Mouse (Mus musculus) left cerebral cortex, postnatal 14 days (tissue): ENCODE data around the gene Kera. TPM values are rescaled to one million over a fixed set of nuclear protein-coding genes. Genes with fewer than 3 reads are reported as not detected.

Source experiments
- DNase-seq, 2 experiments: peaks; one replicate each; pipeline ENCODE4 v3.0.0; 2021 to 2022; ENCODE audit warnings: low spot score in 2 of 2, mixed read lengths in 1 of 2
- intact Hi-C: fragments of 180-260 bp; cut with DNase I; formaldehyde crosslinking; loops from one replicate; pipeline ENCODE4 v1.15.1; 2025
- long read RNA-seq, 2 experiments: library from polyadenylated mRNA; stranded (forward); transcript quantifications; one replicate each; pipeline ENCODE4 v2.0.0; 2021
- total RNA-seq, 2 experiments: library from RNA; stranded (reverse); gene quantifications; 2 replicates each; pipeline ENCODE4 v1.2.3; 2021

Kera gene
- not detected for total RNA-seq
- long read RNA-seq, experiment 1 = 0 reads
- long read RNA-seq, experiment 2 = 0 reads

DNA sequence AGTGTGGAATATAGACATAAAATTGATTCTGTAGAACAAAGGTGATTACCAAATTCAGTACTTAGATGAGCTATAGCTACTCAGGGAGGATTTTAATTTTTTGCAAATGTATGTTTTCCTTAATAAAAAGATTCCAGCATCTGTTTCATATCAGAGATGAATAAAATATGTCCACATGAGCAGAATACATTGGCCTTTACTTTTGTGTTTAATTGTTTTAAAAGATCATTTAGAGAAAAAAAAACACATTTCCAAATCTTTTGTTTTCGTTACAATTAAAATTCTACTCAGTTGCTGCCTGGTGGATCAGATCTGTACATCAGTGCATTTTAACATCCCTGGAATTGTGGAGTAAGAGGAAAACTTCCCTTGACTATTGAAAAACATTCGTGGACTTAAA lies at the start of gene Kera:
Gene Kera, plus strand, starts transcription at position 301 of the 400 bp plus-strand sequence.
- intact Hi-C loops = no loop called here

DNA sequence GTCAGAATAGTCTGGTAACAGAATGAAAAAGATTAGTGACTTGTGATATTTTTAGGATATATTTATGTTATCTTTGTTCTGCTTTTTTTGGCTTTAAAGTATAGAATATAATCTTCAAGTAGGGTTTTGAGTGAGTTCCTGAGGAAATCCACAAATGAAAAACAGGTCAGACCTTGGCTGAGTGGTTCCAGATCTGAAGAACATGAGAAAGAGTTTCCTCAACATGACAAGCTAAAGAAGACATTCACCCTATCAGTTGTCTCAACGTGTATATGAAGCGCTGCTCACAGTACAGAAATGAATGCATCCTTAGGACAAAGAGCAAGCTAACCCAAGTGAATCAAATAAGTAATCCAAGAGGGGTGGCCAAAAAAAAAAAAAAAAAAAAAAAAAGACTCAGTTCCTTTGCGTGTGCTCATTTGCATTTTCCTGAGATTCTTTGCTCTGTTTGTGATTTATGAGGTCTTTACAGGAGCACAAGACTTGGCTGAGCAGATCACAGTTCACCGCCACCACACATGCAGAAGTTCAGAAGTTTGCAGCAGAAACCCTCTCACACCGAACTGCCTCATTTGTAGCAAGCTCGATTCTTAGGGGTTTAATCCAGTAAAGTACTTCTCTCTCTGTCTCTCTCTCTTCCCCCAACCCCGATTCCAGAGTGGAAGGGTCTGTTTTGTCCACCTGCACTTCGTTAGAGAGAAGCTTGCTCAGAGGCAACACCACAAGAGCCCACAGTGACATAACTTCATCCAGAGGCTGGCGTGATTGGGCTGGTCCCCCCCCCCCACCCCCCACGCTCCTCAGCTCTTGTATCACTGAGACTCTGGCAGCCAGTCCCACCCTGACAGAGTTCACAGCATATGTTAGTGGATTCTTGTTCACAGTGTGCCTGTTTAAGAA lies 41.5 kb upstream of the Kera start, which contains the start of gene Lum:
Gene Lum, plus strand, starts transcription at position 172 of the 900 bp plus-strand sequence.
- DNase-seq = no peak
- intact Hi-C loops = no loop called here

More for the DNA sequence above, at the start of gene Kera:
- no peak for DNase-seq

DNA sequence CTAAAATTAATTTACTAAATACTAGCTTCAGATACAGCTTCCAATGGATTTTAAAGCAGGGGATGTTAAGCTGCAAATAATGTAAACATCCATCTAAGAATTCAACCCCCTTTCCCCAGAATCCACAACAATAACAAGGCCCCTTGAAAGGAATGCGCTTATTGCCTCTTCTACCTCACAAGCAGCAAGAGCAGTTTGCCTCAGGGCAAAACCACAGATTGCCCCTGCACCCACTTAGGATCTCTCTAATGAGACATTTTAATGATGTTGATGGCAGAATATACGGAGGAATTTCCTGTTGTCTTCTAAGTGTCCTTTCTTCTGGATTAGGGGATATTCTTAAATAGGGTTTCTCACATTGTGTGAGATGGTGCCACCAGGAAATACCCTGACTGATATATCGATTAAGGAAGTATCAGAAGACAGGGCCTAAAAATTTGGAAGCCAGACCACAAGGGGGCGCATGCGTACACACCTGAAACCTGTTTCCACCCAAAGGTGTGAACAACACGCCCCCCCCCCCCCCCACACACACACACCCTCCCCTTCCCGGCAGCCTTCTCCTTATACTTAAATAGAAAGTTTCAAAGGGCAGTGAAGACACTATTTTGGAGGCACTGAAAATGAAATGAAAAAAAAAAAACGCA lies 39.1 kb upstream of the Kera start:
- intact Hi-C loops = no loop called here
- DNase-seq = no peak

- intact Hi-C loops = no loop called here
- DNase-seq = peak; percentile 51 to 54
Measured at GRCm38 (mm10) chr10:97582543-97583231, 24.0 kb upstream of the Kera start.

GRCm38 (mm10) chr10:97584176-97584575 lies 22.5 kb upstream of the Kera start:
- intact Hi-C loops = no loop called here
- no peak for DNase-seq

DNA sequence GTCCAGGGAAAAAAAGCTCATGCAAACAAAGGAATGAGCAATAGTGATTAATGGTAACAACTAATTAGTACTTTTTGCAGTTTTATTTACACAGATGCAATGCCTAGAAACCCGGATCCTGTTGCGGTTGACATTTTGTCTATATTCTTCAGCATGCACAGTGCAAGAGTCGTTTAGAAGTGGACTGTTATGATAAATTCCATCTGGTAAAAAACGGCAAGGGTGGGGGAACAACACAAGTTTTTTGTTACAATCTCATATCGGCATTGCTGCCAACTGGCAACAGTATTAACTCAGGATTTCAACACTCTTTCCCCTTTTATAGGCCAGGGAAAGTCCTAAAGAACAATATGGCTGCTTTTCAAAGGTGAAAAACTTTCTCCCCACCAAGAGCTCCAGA lies 19.5 kb upstream of the Kera start:
- DNase-seq = no peak
- intact Hi-C loops = no loop called here

DNA sequence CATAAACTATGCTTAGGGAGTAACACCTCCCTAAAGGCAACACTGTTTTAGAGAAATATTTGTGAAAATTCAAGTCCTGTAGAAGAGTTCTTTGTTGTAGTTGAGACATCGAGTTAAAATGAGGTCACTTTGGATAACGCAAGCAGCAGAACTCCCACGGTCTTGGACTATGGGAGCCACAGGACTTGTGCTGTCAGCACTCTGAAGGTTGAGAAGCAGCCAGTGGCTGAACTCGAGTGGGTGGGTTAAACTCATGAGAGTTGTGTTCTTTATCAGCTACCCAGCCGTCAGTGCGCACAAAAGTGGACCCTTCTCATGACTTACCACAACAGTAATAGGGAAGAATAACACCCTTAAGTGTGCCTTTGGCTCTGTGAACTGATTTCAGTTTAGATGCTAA lies 17.1 kb upstream of the Kera start:
- intact Hi-C loops = no loop called here
- no peak for DNase-seq

DNA sequence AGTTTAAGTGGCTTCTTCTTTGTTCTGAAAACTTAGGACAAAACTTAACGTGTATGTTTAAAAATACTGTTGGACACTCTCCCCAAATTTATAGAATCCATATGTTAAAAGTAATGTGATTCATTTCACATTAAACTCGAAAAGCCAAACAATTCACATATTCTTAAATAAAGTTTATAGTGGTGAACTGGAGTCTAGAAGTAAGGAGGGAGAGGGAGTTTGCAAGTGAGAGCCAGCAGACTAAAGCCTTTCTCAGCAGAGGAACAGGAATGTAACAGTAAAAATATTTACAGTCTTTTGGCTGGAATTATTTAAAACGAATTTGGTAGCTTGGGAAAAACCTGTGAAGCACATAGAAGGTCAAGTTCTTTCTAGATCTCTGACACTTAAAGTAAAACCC lies 15.6 kb upstream of the Kera start:
- intact Hi-C loops = no loop called here

GRCm38 (mm10) chr10:97591685-97592084 lies 15.0 kb upstream of the Kera start:
- DNase-seq = no peak
- intact Hi-C loops = no loop called here

More for the DNA sequence above, 15.6 kb upstream of the Kera start:
- DNase-seq = no peak

GRCm38 (mm10) chr10:97595680-97596079 lies 11.0 kb upstream of the Kera start:
- intact Hi-C loops = no loop called here
- no peak for DNase-seq

DNA sequence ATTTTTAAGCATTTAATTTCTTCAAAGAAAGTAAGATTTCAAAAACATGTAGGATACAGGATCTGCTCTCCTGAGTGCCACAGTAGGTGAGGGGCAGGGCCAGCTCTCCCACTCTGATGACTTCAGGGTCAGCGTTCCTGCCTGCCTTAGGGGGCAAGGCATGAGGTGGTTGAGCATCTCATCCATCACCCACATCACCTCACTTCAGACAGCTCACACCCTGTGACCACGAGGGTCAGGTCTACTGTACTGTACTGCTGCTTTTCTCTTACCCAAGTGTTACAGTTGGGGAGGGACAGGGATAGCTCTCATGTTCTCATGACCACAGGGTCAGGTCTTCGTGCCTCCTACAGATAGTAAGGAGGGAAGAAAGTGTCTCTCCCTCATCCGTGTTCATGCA lies 4.9 kb upstream of the Kera start:
- no peak for DNase-seq
- intact Hi-C loops = no loop called here

GRCm38 (mm10) chr10:97603256-97603655 lies 3.4 kb upstream of the Kera start:
- DNase-seq = no peak
- intact Hi-C loops = no loop called here

GRCm38 (mm10) chr10:97622328-97622727 lies 15.6 kb downstream of the Kera start:
- intact Hi-C loops = no loop called here
- no peak for DNase-seq

GRCm38 (mm10) chr10:97624381-97624780 lies 17.7 kb downstream of the Kera start:
- no peak for DNase-seq

DNA sequence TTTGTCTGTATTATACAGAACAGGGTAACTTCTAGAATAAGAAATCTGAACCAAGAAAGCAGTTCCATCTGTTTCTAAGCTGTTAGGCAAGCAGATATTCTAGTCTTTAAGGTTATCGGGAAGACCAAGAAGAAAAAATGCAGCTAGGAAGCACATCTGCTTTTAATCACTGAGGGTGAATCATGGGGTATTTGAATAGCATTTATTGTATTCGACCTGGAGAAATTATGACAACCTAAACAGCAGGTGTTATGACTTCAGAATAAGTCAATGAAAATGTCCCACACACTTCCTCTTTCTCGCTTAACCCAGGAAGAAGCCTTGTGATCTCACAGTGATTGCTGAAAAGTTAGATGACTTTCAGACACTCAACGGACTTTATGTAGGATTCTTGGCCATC lies 18.4 kb downstream of the Kera start:
- DNase-seq = no peak
- intact Hi-C loops = no loop called here

More at GRCm38 (mm10) chr10:97624381-97624780, 17.7 kb downstream of the Kera start:
- intact Hi-C loops = no loop called here

DNA sequence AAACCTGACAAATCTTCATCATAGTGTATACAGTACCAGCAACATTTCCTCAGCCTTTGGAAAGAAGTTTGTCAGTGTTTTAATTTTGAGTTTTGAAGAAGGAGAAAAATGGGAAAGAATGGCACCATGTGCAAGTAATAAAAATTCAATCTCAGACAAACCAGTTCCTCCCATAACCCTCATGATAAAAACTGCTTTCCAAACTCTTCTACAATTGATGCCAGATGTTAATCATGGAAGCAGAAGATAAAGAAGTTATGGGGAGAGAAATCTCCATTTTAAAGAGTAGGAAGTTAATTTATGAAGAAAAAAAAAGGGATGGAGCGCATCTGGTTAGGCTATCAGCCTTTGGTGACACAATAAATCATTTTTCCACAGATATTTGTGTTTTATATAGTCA lies 19.9 kb downstream of the Kera start:
- DNase-seq = no peak
- intact Hi-C loops = no loop called here

DNA sequence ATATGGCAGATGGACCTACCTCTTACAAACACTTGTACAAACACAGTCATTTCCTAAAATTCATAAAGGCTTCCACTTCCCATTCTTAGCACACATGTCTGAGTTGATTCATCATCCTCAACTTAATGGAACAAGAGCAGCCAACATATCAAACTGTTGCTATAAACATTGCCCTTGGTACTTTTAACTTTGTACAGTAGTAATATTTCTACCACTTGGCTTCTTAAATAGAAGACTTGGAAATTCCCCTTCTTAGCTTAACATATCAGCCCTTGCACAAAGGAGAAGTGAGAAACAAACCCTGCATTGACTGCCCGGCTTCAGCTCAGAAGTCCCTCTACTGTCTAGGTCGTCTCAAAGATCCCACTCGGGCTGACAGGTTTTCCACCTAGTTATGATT lies 24.4 kb downstream of the Kera start:
- DNase-seq = no peak
- intact Hi-C loops = no loop called here

- intact Hi-C loops = no loop called here
- DNase-seq = no peak
Measured at GRCm38 (mm10) chr10:97641926-97642325, 35.2 kb downstream of the Kera start.

- intact Hi-C loops = no loop called here
- no peak for DNase-seq
Measured at GRCm38 (mm10) chr10:97643768-97644167, 37.1 kb downstream of the Kera start, which contains the start of gene Epyc. Gene Epyc (plus strand): TSS chr10:97644068.

- no peak for DNase-seq
Measured at GRCm38 (mm10) chr10:97650334-97650733, 43.7 kb downstream of the Kera start.

More at GRCm38 (mm10) chr10:97650334-97650733, 43.7 kb downstream of the Kera start:
- intact Hi-C loops = no loop called here
